Mouse (Mus musculus): ENCODE measurements around the gene Agbl4.

Gene Agbl4

GRCm38 (mm10) chr4:111579115-111579862, 1181.8 kb downstream of the Agbl4 start:
- no peak for DNase-seq (ENCODE audit: low read depth, low spot score)

- DNase-seq (ENCODE audit: low read depth, low spot score) = peak; percentile 20
Observed at GRCm38 (mm10) chr4:111579863-111580224, 1182.4 kb downstream of the Agbl4 start.

- DNase-seq (ENCODE audit: low read depth, low spot score) = no peak
Observed at GRCm38 (mm10) chr4:111580239-111580638, 1182.8 kb downstream of the Agbl4 start.

- no peak for DNase-seq (ENCODE audit: low read depth, low spot score)
Observed at GRCm38 (mm10) chr4:111583562-111584237, 1186.2 kb downstream of the Agbl4 start.

GRCm38 (mm10) chr4:111584286-111584685, 1186.8 kb downstream of the Agbl4 start:
- DNase-seq (ENCODE audit: low read depth, low spot score) = no peak

- no peak for DNase-seq (ENCODE audit: low read depth, low spot score)
Observed at GRCm38 (mm10) chr4:111588211-111588610, 1190.8 kb downstream of the Agbl4 start.

- no peak for DNase-seq (ENCODE audit: low read depth, low spot score)
Observed at GRCm38 (mm10) chr4:111589467-111590170, 1192.2 kb downstream of the Agbl4 start.

GRCm38 (mm10) chr4:111594655-111595295, 1197.3 kb downstream of the Agbl4 start:
- DNase-seq (ENCODE audit: low read depth, low spot score) = no peak

- peak; percentile 67 for DNase-seq (ENCODE audit: low read depth, low spot score)
Observed at GRCm38 (mm10) chr4:111597249-111597661, 1199.8 kb downstream of the Agbl4 start.

GRCm38 (mm10) chr4:111597986-111598385, 1200.5 kb downstream of the Agbl4 start:
- no peak for DNase-seq (ENCODE audit: low read depth, low spot score)

GRCm38 (mm10) chr4:111603194-111603593, 1205.7 kb downstream of the Agbl4 start:
- no peak for DNase-seq (ENCODE audit: low read depth, low spot score)

GRCm38 (mm10) chr4:111607826-111608500, 1210.5 kb downstream of the Agbl4 start:
- no peak for DNase-seq (ENCODE audit: low read depth, low spot score)

GRCm38 (mm10) chr4:111621865-111622264, 1224.4 kb downstream of the Agbl4 start:
- DNase-seq (ENCODE audit: low read depth, low spot score) = no peak

GRCm38 (mm10) chr4:111624914-111625313, 1227.5 kb downstream of the Agbl4 start:
- no peak for DNase-seq (ENCODE audit: low read depth, low spot score)

- DNase-seq (ENCODE audit: low read depth, low spot score) = no peak
Observed at GRCm38 (mm10) chr4:111626118-111626830, 1228.8 kb downstream of the Agbl4 start.

GRCm38 (mm10) chr4:111632615-111633014, 1235.2 kb downstream of the Agbl4 start:
- no peak for DNase-seq (ENCODE audit: low read depth, low spot score)

GRCm38 (mm10) chr4:111635538-111636124, 1238.2 kb downstream of the Agbl4 start:
- peak; percentile 46 for DNase-seq (ENCODE audit: low read depth, low spot score)

GRCm38 (mm10) chr4:111638948-111639708, 1241.7 kb downstream of the Agbl4 start:
- DNase-seq (ENCODE audit: low read depth, low spot score) = no peak

GRCm38 (mm10) chr4:111645117-111645830, 1247.8 kb downstream of the Agbl4 start:
- DNase-seq (ENCODE audit: low read depth, low spot score) = no peak

Measured in brain, embryonic 18.5 days (tissue).